Mouse (Mus musculus): Measurements from ENCODE around the gene Fmnl1.
"Not testable (repeated sequence)": the region's sequence is repeated elsewhere in the genome, so short reads cannot be mapped to it uniquely, and the experiment has no call there.

Gene Fmnl1

DNA sequence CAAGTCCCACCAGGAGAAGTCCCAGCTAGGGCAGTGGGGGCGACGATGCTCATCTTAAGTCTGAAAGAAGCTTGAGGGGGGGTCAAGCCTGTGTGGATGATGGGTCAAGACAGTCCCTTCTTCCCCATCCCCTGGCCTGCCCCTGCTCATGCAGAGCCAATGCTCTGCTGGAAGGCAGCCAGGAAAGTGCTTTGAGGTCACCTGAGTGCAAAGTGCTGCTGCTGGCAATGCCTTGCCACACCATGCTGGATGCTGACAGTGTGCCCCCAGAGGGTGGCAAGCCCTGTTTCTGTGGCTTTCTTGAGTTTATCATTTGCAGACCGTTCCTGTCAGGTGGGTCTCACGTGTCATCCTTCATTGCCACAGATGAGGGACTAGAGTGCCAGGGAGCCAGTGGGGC lies 49.1 kb downstream of the Fmnl1 start:
- no peak for DNase-seq (ENCODE audit: low read depth, low spot score)

- no peak for DNase-seq (ENCODE audit: low read depth, low spot score)
Measured at GRCm38 (mm10) chr11:103221437-103221836, 50.5 kb downstream of the Fmnl1 start.

DNA sequence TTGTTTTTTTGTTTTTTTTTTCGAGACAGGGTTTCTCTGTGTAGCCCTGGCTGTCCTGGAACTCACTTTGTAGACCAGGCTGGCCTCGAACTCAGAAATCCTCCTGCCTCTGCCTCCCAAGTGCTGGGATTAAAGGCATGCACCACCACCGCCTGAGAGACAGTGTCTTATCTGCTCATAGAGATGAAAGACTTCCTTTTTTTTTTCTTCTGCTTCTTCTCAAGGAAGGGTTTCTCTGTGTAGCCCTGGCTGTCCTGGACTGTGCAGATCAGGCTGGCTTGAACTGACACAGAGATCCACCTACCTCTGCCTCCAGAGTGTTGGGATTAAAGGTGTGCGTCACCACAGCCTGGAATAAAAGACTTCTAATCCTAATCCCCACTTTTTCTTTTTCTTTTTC lies 51.8 kb downstream of the Fmnl1 start:
- not testable (repeated sequence) for DNase-seq (ENCODE audit: low read depth, low spot score)

GRCm38 (mm10) chr11:103223444-103223843 lies 52.5 kb downstream of the Fmnl1 start:
- DNase-seq (ENCODE audit: low read depth, low spot score), result no peak

- DNase-seq (ENCODE audit: low read depth, low spot score), result no peak
Measured at GRCm38 (mm10) chr11:103223951-103224456, 53.1 kb downstream of the Fmnl1 start.

DNA sequence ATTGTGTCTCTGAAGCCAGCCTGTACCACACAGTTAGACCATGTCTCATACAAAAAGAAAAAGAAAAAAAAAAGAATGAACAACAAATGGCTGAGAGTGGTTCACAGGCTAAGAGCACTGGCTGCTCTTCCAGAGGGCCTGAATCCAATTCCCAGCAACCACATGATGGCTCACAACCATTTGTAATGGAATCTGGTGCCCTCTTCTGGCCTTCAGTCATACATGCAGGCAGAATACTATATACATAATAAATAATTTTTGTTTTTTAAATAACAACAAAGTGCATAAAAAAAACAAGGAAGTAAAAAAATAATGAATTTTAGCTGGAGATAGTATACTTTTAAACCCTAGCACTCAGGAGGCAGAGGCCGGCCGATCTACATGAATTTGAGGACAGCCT lies 58.7 kb downstream of the Fmnl1 start:
- DNase-seq (ENCODE audit: low read depth, low spot score), result no peak

GRCm38 (mm10) chr11:103230626-103231025 lies 59.7 kb downstream of the Fmnl1 start:
- DNase-seq (ENCODE audit: low read depth, low spot score), result no peak

DNA sequence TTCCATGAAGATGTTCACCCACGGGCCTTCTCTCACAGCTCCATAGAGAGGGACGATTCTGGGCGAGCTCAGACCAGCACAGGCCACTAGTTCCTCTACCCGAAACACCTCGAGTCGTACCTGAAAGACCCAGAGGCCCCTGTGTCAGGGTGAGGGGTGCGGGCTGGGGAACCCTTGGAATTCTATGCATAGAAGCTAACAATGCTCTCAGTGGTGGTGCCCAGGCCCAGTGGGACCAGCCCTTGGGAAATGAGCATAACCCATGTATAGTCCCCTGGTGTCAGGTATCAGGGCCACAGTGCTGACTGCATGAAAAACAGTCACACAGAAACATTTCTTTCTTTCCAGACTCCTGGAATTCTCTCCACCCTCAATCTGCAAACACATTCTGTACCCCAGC lies 60.5 kb downstream of the Fmnl1 start:
- DNase-seq (ENCODE audit: low read depth, low spot score), result no peak

DNA sequence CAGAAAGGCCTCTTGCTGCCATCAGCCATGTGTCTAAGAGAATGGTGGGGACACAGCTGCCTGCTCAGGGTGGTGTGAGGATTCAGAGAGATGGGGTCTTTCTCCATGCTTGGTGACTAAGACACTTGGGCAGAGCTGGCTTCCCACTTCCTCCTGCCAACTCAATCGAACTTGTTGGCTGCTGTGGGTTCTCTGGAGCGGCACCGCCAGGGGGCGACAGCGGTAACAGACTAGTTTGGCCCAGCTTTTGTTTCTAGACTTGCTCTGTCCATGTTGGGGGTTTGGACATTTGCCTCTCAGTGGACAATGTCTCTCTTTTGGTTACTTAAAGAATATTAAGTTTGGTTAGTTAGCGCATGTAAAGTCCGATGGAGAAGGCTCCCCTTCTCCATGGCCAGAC lies 62.1 kb downstream of the Fmnl1 start:
- DNase-seq (ENCODE audit: low read depth, low spot score), result peak; percentile 81

DNA sequence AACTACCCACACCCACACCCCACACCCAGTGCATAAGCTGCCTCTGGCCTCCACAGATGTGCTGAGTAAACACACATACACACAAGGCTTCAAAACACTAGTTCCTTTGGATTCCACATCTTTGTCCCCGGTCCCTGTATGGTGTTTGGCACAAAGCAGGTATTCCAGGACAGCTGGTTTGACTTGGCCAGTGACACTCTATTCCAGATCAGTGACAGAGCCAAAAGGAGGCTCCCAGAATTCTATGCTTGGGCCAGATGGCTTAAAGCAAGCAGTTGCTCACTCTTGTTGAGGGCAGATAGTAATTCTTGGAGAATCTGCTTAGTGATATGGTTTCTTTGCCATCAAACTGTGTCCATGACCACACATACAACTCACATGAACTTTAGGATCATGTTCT lies 63.5 kb downstream of the Fmnl1 start:
- DNase-seq (ENCODE audit: low read depth, low spot score), result no peak

- DNase-seq (ENCODE audit: low read depth, low spot score), result no peak
Measured at GRCm38 (mm10) chr11:103235702-103236101, 64.8 kb downstream of the Fmnl1 start.

DNA sequence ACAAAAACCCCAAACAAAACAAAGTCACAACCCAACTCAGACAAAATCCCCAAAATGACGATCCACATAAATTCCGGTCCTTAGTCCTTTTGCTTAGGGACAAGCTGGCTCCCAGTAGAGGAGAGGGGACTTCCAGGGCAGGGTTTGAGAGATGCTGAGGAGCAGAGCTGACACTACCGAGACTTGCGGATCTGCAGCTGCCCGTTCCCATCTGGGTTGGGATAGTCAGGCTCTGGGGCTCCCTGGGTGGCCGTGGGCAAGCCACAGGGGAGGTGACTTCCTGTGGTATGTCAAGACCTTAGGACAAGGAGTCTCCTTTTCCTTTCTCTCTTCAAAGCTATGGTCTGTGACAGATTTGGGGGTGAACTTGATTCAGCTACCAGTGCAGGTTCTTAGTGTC lies 65.5 kb downstream of the Fmnl1 start:
- no peak for DNase-seq (ENCODE audit: low read depth, low spot score)

- no peak for DNase-seq (ENCODE audit: low read depth, low spot score)
Measured at GRCm38 (mm10) chr11:103236903-103237302, 66.0 kb downstream of the Fmnl1 start.

GRCm38 (mm10) chr11:103237757-103238156 lies 66.8 kb downstream of the Fmnl1 start:
- DNase-seq (ENCODE audit: low read depth, low spot score), result no peak

DNA sequence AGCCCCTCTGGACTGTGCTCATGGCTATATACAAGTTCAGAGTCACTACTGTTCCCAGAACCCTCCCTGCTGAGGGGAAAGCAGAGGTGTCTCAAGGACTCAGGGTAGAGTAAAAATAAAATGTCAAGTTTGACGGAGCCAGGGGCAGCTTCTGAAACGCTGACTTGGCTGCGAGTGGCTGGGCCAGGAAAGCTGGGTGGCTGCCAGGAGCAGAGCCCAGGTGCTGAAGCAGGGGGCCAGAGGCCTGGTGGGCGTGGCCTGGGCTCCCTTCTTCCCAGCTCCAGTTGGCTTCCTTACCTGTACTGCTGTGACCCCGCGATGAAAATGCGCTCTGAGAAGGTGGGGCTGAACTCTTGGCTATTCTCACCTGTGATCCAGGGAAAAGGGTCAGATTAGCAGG lies 69.8 kb downstream of the Fmnl1 start:
- DNase-seq (ENCODE audit: low read depth, low spot score), result no peak

GRCm38 (mm10) chr11:103244856-103245255 lies 73.9 kb downstream of the Fmnl1 start:
- DNase-seq (ENCODE audit: low read depth, low spot score), result no peak

DNA sequence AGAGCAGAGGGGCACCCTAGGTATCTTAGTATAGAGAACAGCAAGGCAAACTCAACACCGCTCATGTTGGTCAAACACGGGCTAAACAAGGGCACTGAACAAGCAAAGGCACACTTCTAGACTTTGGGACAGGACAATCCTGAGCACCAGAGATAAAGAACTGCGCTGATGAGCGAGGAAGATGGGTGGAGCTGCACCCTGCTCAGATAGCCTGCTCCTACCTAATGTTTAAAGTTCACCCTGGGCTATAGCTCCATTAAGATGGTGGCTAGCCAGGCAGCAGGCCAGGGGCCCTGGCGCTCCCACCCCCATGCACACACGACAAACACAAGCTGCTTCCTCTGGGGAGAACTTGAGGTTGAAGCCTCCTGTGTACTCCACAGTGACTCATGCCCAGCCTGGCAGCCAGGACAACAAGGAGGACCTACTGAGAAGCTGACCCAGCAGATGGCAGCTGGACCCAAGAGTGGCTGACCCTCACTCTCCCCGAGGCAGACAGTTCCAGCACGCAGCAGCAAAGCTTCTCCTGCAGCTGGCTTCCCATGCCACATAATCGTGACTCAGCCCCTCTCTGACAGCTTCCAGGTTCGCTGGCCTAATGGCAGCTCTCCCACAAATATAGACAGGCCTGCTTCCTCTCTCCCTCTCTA lies 75.3 kb downstream of the Fmnl1 start:
- DNase-seq (ENCODE audit: low read depth, low spot score), result peak; percentile 96

- DNase-seq (ENCODE audit: low read depth, low spot score), result no peak
Measured at GRCm38 (mm10) chr11:103246731-103247290, 75.9 kb downstream of the Fmnl1 start.

DNA sequence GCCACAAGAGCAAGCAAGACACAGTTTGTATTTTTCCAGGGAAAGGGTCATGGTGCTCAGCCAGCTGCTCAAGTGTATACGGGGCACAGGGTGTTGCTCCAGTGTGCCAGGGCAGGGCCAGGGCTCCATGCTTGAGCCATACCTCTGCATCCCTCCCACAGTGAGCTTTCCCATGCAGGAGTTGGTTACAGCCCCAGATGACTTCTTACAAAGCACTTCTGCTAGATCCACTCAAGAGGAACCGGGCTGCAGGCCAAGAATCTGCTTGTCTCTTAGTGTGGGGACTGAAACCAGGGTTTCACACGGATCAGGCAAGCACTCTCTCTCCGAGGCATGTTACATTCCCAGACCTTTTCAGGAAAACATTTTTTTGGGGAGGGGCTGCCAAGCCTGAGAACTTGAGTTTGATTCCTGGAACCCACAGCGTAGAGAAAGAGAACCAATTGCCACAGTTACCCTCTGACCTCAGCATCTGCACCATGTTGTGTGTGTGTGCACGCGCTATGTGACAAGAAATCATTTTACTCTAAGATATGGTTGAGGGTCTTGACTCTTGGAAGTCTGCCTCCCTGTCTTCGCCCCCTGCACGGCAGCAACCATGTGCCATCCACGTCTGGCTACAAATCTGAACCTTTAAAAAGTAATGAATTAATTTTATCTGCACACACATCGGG lies 76.7 kb downstream of the Fmnl1 start:
- peak; percentile 82 for DNase-seq (ENCODE audit: low read depth, low spot score)
